Mouse (Mus musculus): ENCODE measurements around the gene Mab21l2.

The Mab21l2 gene

DNA sequence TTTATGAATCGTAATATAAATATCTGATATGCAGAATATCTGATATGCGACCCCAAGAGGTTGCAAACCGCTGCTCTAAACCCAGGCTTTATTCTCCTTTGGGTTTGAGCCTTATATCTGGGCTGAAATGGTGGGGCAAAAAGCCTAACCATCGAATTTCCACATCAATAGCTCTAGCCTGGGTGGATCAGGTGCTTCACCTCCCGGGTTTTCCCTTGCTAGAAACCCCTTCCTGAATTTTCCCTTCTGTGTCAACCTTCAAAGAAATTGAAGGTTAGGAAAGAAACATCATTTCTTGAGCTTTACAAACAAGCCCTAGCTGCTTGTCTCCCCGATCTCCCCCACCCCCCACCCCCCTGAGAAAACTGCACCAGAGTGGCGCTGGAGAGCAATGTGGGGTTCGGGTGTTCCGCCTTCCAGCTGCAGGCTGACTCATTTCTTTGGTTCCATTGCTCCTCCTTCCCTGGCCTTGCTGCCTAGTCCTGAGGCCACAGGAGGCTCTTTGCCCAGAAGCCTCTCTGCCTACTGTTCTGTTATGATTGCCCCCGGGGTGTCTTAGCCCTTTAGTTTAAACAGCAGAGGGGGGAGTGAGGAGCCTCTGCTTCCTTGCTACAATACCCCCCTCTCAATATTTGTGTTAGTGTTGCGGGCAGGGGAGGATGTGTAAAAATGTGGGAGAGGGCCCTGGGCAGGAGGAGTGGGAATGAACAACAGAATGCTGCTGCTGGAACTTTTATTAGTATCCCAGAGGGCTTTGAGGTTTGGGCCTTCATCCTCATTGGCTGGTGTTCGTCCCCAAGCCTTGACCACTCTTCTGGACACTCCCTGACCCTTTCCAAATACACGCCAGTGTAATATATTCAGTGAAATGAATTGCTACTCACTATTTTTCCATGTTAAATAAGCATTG is 9.5 kb downstream of the Mab21l2 start:
- DNase-seq = no peak

GRCm38 (mm10) chr3:86536751-86537150 is 11.7 kb downstream of the Mab21l2 start:
- DNase-seq = no peak

DNA sequence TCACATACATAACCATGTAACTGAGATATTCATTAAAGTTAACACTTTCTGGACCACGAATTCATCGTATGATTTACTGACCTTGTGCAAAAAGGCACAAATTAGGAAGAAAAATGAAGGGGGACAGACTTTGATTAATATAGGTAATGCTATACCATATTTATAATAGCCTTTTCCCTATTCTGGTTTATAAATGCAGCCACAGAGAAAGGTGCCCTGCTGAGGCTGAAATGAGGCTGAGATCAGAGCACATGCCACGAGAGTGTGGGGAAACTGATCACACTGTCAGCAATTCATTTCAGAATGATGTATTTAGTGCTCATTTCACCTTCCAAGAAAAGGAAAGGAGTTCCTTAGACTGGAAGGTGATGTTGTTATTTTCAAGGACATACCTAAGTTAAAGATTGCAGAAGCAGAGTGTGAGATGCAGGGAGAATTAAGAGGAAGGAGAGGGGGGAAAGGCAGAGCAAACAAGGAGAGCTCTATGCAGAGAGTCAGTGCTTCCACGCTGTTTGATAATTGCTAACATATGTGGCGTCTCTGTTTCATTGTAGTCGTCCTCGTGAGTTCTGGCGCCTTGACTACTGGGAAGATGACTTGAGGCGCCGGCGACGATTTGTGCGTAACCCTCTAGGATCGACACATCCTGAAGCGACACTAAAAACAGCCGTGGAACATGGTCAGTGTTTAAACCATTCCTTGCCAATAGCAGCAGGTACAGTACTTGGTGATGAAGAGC is 16.7 kb downstream of the Mab21l2 start:
- no peak for DNase-seq

- DNase-seq = no peak
Observed at GRCm38 (mm10) chr3:86522880-86523505, 25.4 kb downstream of the Mab21l2 start.

DNA sequence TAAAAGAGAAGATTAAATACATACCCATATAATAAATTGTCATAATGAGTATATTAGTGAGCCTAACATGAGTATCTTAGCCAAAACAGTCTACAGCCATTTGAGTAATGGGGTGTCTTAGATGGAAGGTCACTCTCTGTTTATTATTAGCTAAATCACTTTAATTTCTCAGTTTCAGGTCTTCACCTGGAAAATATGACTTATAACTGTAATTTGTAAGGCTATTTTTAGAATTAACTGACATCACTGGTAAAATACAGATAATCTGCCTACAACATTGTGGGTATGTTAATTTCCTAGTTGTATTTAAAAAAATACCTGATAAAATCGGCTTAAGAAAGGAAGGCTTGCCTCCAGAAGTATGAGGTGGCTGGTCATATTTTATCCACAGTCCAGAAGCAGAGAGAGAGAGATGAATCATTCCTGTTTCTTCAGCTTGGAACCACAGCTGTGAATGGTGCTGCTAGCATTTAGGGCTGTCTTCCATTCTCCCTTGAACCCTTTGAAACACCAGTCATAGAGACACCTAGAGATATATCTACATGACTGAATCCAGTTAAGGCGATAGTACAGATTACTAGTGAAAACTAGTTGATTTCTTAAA is 29.8 kb downstream of the Mab21l2 start:
- DNase-seq = no peak

GRCm38 (mm10) chr3:86500586-86500985 is 47.8 kb downstream of the Mab21l2 start:
- no peak for DNase-seq
